29 mouse cellular contexts compared by ENCODE assay signal in genomic region chr13:70832593-70833138, GRCm38 (mm10). TPM values are rescaled to one million over a fixed set of nuclear protein-coding genes. Genes with fewer than 3 reads are reported as not detected.
"Had no signal": no experiment of that assay in that cellular context is flagged by ENCODE, and none has a peak within 500 bp of the region (broad histone marks: within the 10 kb centered on the region; RNA-seq: fewer than 3 reads in every experiment).

No protein-coding gene starts in this region.

- H3K27me3 ChIP-seq: hindbrain, embryonic 13.5 days; hindbrain, embryonic 15.5 days; kidney, embryonic 15.5 days; limb, embryonic 12.5 days; limb, embryonic 15.5 days; liver, embryonic 12.5 days had no signal

- DNase-seq: gastrocnemius, adult 2 months; gastrocnemius, postnatal 10 days; gastrocnemius, postnatal 25 days; heart, adult 18-20 months; heart, postnatal 14 days; heart, postnatal 36 days; kidney, adult 11 months; kidney, adult 2 months; kidney, adult 9 months; kidney, postnatal 14 days; kidney, postnatal 4 days; layer of hippocampus, postnatal 36 days; left cerebral cortex, postnatal 4 days had no signal

- ATAC-seq: hindbrain, postnatal 0 days; intestine, embryonic 16.5 days; liver, embryonic 12.5 days had no signal

- H3K4me2 ChIP-seq: heart, embryonic 12.5 days; hindbrain, embryonic 13.5 days; hindbrain, embryonic 15.5 days; kidney, embryonic 15.5 days; limb, embryonic 12.5 days; limb, embryonic 15.5 days; liver, embryonic 12.5 days had no signal

- H3K9me3 ChIP-seq: heart, embryonic 10.5 days; heart, embryonic 12.5 days; hindbrain, embryonic 13.5 days; hindbrain, embryonic 15.5 days; kidney, embryonic 15.5 days; limb, embryonic 12.5 days; limb, embryonic 15.5 days; liver, embryonic 12.5 days had no signal

- H3K36me3 ChIP-seq: heart, embryonic 10.5 days; heart, embryonic 12.5 days; hindbrain, embryonic 13.5 days; hindbrain, embryonic 15.5 days; limb, embryonic 12.5 days; limb, embryonic 15.5 days; liver, embryonic 12.5 days had no signal

- H3K4me3 ChIP-seq: gastrocnemius, adult 2 months; heart, embryonic 10.5 days; heart, embryonic 12.5 days; hindbrain, embryonic 13.5 days; hindbrain, embryonic 15.5 days; kidney, embryonic 15.5 days; layer of hippocampus, adult 2 months; limb, embryonic 12.5 days; limb, embryonic 15.5 days; liver, embryonic 12.5 days had no signal

- H3K27ac ChIP-seq: gastrocnemius, adult 2 months; heart, embryonic 10.5 days; hindbrain, embryonic 13.5 days; hindbrain, embryonic 15.5 days; hindbrain, postnatal 0 days; kidney, embryonic 15.5 days; kidney, postnatal 0 days; layer of hippocampus, adult 2 months; limb, embryonic 12.5 days; limb, embryonic 15.5 days; liver, embryonic 12.5 days had no signal

- H3K9ac ChIP-seq: heart, embryonic 12.5 days; hindbrain, embryonic 13.5 days; hindbrain, embryonic 15.5 days; kidney, embryonic 15.5 days; limb, embryonic 12.5 days; limb, embryonic 15.5 days; liver, embryonic 12.5 days had no signal

- H3K4me1 ChIP-seq: heart, embryonic 10.5 days; hindbrain, embryonic 13.5 days; hindbrain, embryonic 15.5 days; liver, embryonic 12.5 days had no signal

RNA-seq across cellular contexts. Expression of gene Adamts16, which starts 8.9 kb away (rescaled TPM):
- total RNA-seq: granulocyte monocyte progenitor cell, adult 5-6 weeks; heart, adult 18-20 months; heart, adult 8-10 months; heart, postnatal 36 days; hematopoietic stem cell, adult 5-6 weeks; liver, adult 2 months had no signal
- polyA plus RNA-seq: liver, embryonic 12.5 days had no signal
